Mouse (Mus musculus): ENCODE results near the gene Arhgap27.

DNA sequence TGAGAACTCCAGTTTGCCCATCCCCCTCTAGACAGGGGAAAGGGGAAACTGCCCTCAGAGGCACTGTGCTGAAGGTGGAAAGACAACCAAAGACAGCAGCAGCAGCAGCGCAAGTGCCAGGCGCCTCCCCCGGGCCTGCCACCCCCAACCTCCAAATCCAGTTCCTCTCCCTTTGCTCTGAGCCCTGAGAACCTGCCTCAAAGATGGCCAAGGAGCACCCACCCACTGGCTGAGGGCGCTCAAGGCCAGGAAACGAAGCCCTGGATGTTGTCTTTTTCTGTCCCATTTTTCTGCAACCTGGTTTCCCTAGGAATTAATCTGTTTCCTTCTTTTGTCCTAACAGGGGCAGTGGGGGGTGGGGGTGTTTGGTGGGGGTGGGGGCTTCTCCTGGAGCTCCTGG, 843 bp upstream of the Arhgap27 start:
- TF ChIP-seq CTCF (IDR thresholded peaks at IDR 0.05; ENCODE audit: insufficient read depth, low read depth, low read length) (no peak), POLR2A (IDR thresholded peaks at IDR 0.05; ENCODE audit: insufficient read depth, low read depth, low read length) (no peak)
